Mouse (Mus musculus) MEL (cell line): ENCODE measurements at regions not wholly inside any gene's neighbourhood (a gene's known extent, or its start where the extent isn't known, plus 50 kb on each side); places are given as distances from the start of the nearest gene placed in this dataset.

Source experiments
- DNase-seq: peaks from one replicate; pipeline ENCODE4 v3.0.0; 2011; ENCODE audit warnings: low read depth, low spot score
- H3K27ac ChIP-seq: 2 replicates; pipeline ENCODE4 v1.5.1; 2012; ENCODE audit warnings: low read depth, mild to moderate bottlenecking, control low read depth, low read length, moderate library complexity; ENCODE audit not compliant: control insufficient read depth
- H3K27me3 ChIP-seq, 2 experiments: fragments of 150-350 bp in 1 of 2; sonication (generic) in 1 of 2; 2 replicates each; pipeline ENCODE4 v1.6.1; 2012; ENCODE audit warnings: low read length in 2 of 2, mild to moderate bottlenecking in 2 of 2, improper control_type of control experiment in 1 of 2, moderate library complexity in 1 of 2; ENCODE audit not compliant: insufficient read depth in 2 of 2, control insufficient read depth in 1 of 2
- H3K36me3 ChIP-seq, 2 experiments: 2 replicates each; pipeline ENCODE4 v1.6.1; 2012 to 2014; ENCODE audit warnings: low read length in 2 of 2, improper control_type of control experiment in 1 of 2, inconsistent platforms in 1 of 2, mild to moderate bottlenecking in 1 of 2; ENCODE audit not compliant: insufficient read depth in 2 of 2, control insufficient read depth in 1 of 2
- H3K4me1 ChIP-seq, 2 experiments: fragments of 150-350 bp in 1 of 2; sonication (generic) in 1 of 2; 2 replicates each; pipeline ENCODE4 v1.6.1; 2012; ENCODE audit warnings: low read length in 2 of 2, improper control_type of control experiment in 1 of 2, mild to moderate bottlenecking in 1 of 2; ENCODE audit not compliant: insufficient read depth in 2 of 2, control insufficient read depth in 1 of 2
- H3K4me3 ChIP-seq, 2 experiments: fragments of 150-350 bp in 1 of 2; sonication (generic) in 1 of 2; 2 replicates each; pipeline ENCODE4 v1.5.1; 2012; ENCODE audit warnings: low read depth in 2 of 2, low read length in 2 of 2, mild to moderate bottlenecking in 2 of 2, moderate library complexity in 2 of 2, control low read depth in 1 of 2, improper control_type of control experiment in 1 of 2; ENCODE audit not compliant: control insufficient read depth in 1 of 2, insufficient read depth in 1 of 2
- H3K79me2 ChIP-seq: 2 replicates; pipeline ENCODE4 v1.6.1; 2012; ENCODE audit warnings: mild to moderate bottlenecking, low read length, moderate library complexity; ENCODE audit not compliant: control insufficient read depth, poor library complexity, insufficient read depth
- H3K9ac ChIP-seq: 2 replicates; pipeline ENCODE4 v1.6.1; 2012; ENCODE audit warnings: low read depth, mild to moderate bottlenecking, control low read depth, low read length, moderate library complexity; ENCODE audit not compliant: control insufficient read depth, poor library complexity, severe bottlenecking
- H3K9me3 ChIP-seq: fragments of 150-350 bp; sonication (generic); replicated peaks from 2 replicates; pipeline ENCODE4 v1.6.1; 2012; ENCODE audit warnings: mild to moderate bottlenecking, low read length, improper control_type of control experiment, moderate library complexity; ENCODE audit not compliant: insufficient read depth
- BHLHE40 ChIP-seq: IDR thresholded peaks from 2 replicates; pipeline ENCODE4 v1.6.1; 2012; ENCODE audit warnings: low read depth, mild to moderate bottlenecking, inconsistent platforms, low read length, improper control_type of control experiment, borderline replicate concordance
- CHD1 ChIP-seq: IDR thresholded peaks from 2 replicates; pipeline ENCODE4 v1.6.1; 2012; ENCODE audit warnings: low read depth, mild to moderate bottlenecking, inconsistent platforms, low read length, improper control_type of control experiment
- CTCF ChIP-seq, 3 experiments: IDR thresholded peaks in 2 of 3; conservative IDR thresholded peaks in 1 of 3; 2 replicates each; pipeline ENCODE4 v1.5.1; 2011 to 2012; ENCODE audit warnings: low read length in 3 of 3, low read depth in 2 of 3, mild to moderate bottlenecking in 2 of 3, improper control_type of control experiment in 1 of 3, inconsistent platforms in 1 of 3, mixed read lengths in 1 of 3, moderate library complexity in 1 of 3; ENCODE audit not compliant: control insufficient read depth in 1 of 3, insufficient read depth in 1 of 3, poor library complexity in 1 of 3, severe bottlenecking in 1 of 3
- E2F4 ChIP-seq: IDR thresholded peaks from 2 replicates; pipeline ENCODE4 v1.6.1; 2011; ENCODE audit warnings: low read depth, low read length, improper control_type of control experiment, borderline replicate concordance
- ELF1 ChIP-seq: IDR thresholded peaks from 2 replicates; pipeline ENCODE4 v1.6.1; 2014; ENCODE audit warnings: low read depth, mild to moderate bottlenecking, inconsistent platforms, low read length, improper control_type of control experiment, moderate library complexity
- EP300 ChIP-seq, 2 experiments: IDR thresholded peaks; 2 replicates each; pipeline ENCODE4 v1.6.1; 2011; ENCODE audit warnings: improper control_type of control experiment in 2 of 2, low read length in 2 of 2, low read depth in 1 of 2, mild to moderate bottlenecking in 1 of 2
- ETS1 ChIP-seq: IDR thresholded peaks from 2 replicates; pipeline ENCODE4 v1.6.1; 2012; ENCODE audit warnings: low read depth, mild to moderate bottlenecking, inconsistent platforms, low read length, improper control_type of control experiment, moderate library complexity
- GABPA ChIP-seq: IDR thresholded peaks from 2 replicates; pipeline ENCODE4 v1.6.1; 2012; ENCODE audit warnings: low read depth, mild to moderate bottlenecking, inconsistent platforms, low read length, improper control_type of control experiment, moderate library complexity
- GATA1 ChIP-seq: IDR thresholded peaks from 2 replicates; pipeline ENCODE4 v1.6.1; 2011; ENCODE audit warnings: low read depth, low read length, improper control_type of control experiment
- HCFC1 ChIP-seq: IDR thresholded peaks from 2 replicates; pipeline ENCODE4 v1.6.1; 2012; ENCODE audit warnings: low read depth, mild to moderate bottlenecking, inconsistent platforms, low read length, improper control_type of control experiment, moderate library complexity
- JUND ChIP-seq: IDR thresholded peaks from 2 replicates; pipeline ENCODE4 v1.6.1; 2011; ENCODE audit warnings: low read depth, mild to moderate bottlenecking, improper control_type of control experiment, low read length
- KAT2A ChIP-seq: conservative IDR thresholded peaks from 2 replicates; pipeline ENCODE4 v1.6.1; 2012; ENCODE audit warnings: low read depth, low read length, improper control_type of control experiment, inconsistent platforms
- MAFK ChIP-seq: IDR thresholded peaks from 2 replicates; pipeline ENCODE4 v1.6.1; 2011; ENCODE audit warnings: low read depth, mild to moderate bottlenecking, low read length, improper control_type of control experiment, borderline replicate concordance
- MAZ ChIP-seq: IDR thresholded peaks from 2 replicates; pipeline ENCODE4 v1.6.1; 2012; ENCODE audit warnings: low read depth, mild to moderate bottlenecking, inconsistent platforms, low read length, improper control_type of control experiment
- MEF2A ChIP-seq: IDR thresholded peaks from 2 replicates; pipeline ENCODE4 v1.6.1; 2014; ENCODE audit warnings: low read depth, mild to moderate bottlenecking, inconsistent platforms, low read length, improper control_type of control experiment; ENCODE audit not compliant: poor library complexity, insufficient replicate concordance, severe bottlenecking; ENCODE audit errors: extremely low read depth
- MYB ChIP-seq: IDR thresholded peaks from 2 replicates; pipeline ENCODE4 v1.6.1; 2011; ENCODE audit warnings: mild to moderate bottlenecking, low read depth, low read length, improper control_type of control experiment
- MYC ChIP-seq: IDR thresholded peaks from 2 replicates; pipeline ENCODE4 v1.6.1; 2011; ENCODE audit warnings: low read depth, mild to moderate bottlenecking, low read length, improper control_type of control experiment, moderate library complexity
- NRF1 ChIP-seq: IDR thresholded peaks from 2 replicates; pipeline ENCODE4 v1.6.1; 2014; ENCODE audit warnings: low read depth, mild to moderate bottlenecking, inconsistent platforms, low read length, improper control_type of control experiment, moderate library complexity; ENCODE audit not compliant: poor library complexity, insufficient read depth, severe bottlenecking
- POLR2A ChIP-seq, 2 experiments: IDR thresholded peaks; 2 replicates each; pipeline ENCODE4 v1.6.1; 2011 to 2012; ENCODE audit warnings: low read length in 2 of 2, mild to moderate bottlenecking in 2 of 2, control low read depth in 1 of 2, improper control_type of control experiment in 1 of 2, low read depth in 1 of 2, moderate library complexity in 1 of 2; ENCODE audit not compliant: control insufficient read depth in 1 of 2, insufficient read depth in 1 of 2, poor library complexity in 1 of 2
- POLR2AphosphoS2 ChIP-seq: IDR thresholded peaks from 2 replicates; pipeline ENCODE4 v1.6.1; 2011; ENCODE audit warnings: low read length, improper control_type of control experiment
- POLR2AphosphoS5 ChIP-seq: IDR thresholded peaks from 2 replicates; pipeline ENCODE4 v1.6.1; 2012; ENCODE audit warnings: low read depth, borderline replicate concordance, mild to moderate bottlenecking, inconsistent platforms, low read length, moderate library complexity, mixed read lengths
- RCOR1 ChIP-seq: IDR thresholded peaks from 2 replicates; pipeline ENCODE4 v1.6.1; 2012; ENCODE audit warnings: low read depth, mild to moderate bottlenecking, inconsistent platforms, low read length, improper control_type of control experiment
- SIN3A ChIP-seq: IDR thresholded peaks from 2 replicates; pipeline ENCODE4 v1.6.1; 2012; ENCODE audit warnings: low read length, improper control_type of control experiment, inconsistent platforms
- SMC3 ChIP-seq: IDR thresholded peaks from 2 replicates; pipeline ENCODE4 v1.6.1; 2011; ENCODE audit warnings: low read depth, low read length, improper control_type of control experiment
- TBP ChIP-seq: IDR thresholded peaks from 2 replicates; pipeline ENCODE4 v1.8.0; 2011; ENCODE audit warnings: low read depth, low read length, improper control_type of control experiment
- TCF12 ChIP-seq: IDR thresholded peaks from 2 replicates; pipeline ENCODE4 v1.6.1; 2014; ENCODE audit warnings: low read depth, mild to moderate bottlenecking, inconsistent platforms, low read length, improper control_type of control experiment, moderate library complexity
- UBTF ChIP-seq: IDR thresholded peaks from 2 replicates; pipeline ENCODE4 v1.6.1; 2012; ENCODE audit warnings: low read depth, mild to moderate bottlenecking, inconsistent platforms, low read length, improper control_type of control experiment, moderate library complexity, borderline replicate concordance; ENCODE audit not compliant: insufficient read depth
- ZC3H11A ChIP-seq: IDR thresholded peaks from 2 replicates; pipeline ENCODE4 v1.6.1; 2012; ENCODE audit warnings: low read depth, mild to moderate bottlenecking, inconsistent platforms, low read length, improper control_type of control experiment
- ZKSCAN1 ChIP-seq: IDR thresholded peaks from 2 replicates; pipeline ENCODE4 v1.6.1; 2012; ENCODE audit warnings: low read depth, mild to moderate bottlenecking, inconsistent platforms, low read length, improper control_type of control experiment, moderate library complexity
- ZNF384 ChIP-seq: IDR thresholded peaks from 2 replicates; pipeline ENCODE4 v1.6.1; 2012; ENCODE audit warnings: low read depth, mild to moderate bottlenecking, inconsistent platforms, low read length, improper control_type of control experiment

GRCm38 (mm10) chr4:89487416-89488165 lies 176.8 kb upstream of the Cdkn2b start (continued):
- TF ChIP-seq POLR2A (IDR thresholded peaks at IDR 0.05; ENCODE audit: control insufficient read depth in 1 of 2, insufficient read depth in 1 of 2, low read depth in 1 of 2, low read length in 2 of 2, poor library complexity in 1 of 2) (no peak), MYC (peak; percentile 49; the same call in 1 of the 2 replicates), NRF1 (no peak), POLR2AphosphoS2 (0 out of 2 replicates have a peak, but pooled peaks have one; percentile 9), MAZ (no peak), EP300 (IDR thresholded peaks at IDR 0.05; ENCODE audit: low read depth in 1 of 2, low read length in 2 of 2) (peak; percentile 15 to 50; a peak in 1 of 4 replicates), TCF12 (peak; percentile 27), ETS1 (peak; percentile 24; the same call in 1 of the 2 replicates), GABPA (no peak), BHLHE40 (no peak), E2F4 (no peak), JUND (0 out of 2 replicates have a peak, but pooled peaks have one; percentile 11), UBTF (no peak), POLR2AphosphoS5 (no peak), ELF1 (0 out of 2 replicates have a peak, but pooled peaks have one; percentile 26), MEF2A (no peak), CHD1 (peak; percentile 88; the same call in 1 of the 2 replicates), HCFC1 (no peak)

- Histone ChIP-seq H3K27me3 (no peaks in the 10 kb centered on the region), H3K36me3 (peaks cover 0 to 42% of the 10 kb centered on the region in 2 experiments; a peak in 2 of 4 replicates), H3K9ac (peak overlapping the region; percentile 54), H3K79me2 (no peaks in the 10 kb centered on the region), H3K4me1 (peaks cover 12 to 26% of the 10 kb centered on the region in 2 experiments), H3K27ac (peak overlapping the region; percentile 95), H3K4me3 (peak overlapping the region; percentile 19 to 54; a peak in 3 of 4 replicates), H3K9me3 (no peaks in the 10 kb centered on the region)
- DNase-seq = peak; percentile 88
- TF ChIP-seq ZNF384 (no peak), TCF12 (peak; percentile 67), SIN3A (peak; percentile 84), MAZ (peak; percentile 81), E2F4 (no peak), ELF1 (0 out of 2 replicates have a peak, but pooled peaks have one; percentile 19), GABPA (peak; percentile 93), HCFC1 (0 out of 2 replicates have a peak, but pooled peaks have one; percentile 35), TBP (no peak), MYC (peak; percentile 83), NRF1 (no peak), CHD1 (no peak), GATA1 (peak; percentile 78), RCOR1 (peak; percentile 92), JUND (0 out of 2 replicates have a peak, but pooled peaks have one; percentile 49), SMC3 (no peak), ZC3H11A (0 out of 2 replicates have a peak, but pooled peaks have one; percentile 2), CTCF (IDR thresholded peaks at IDR 0.05 in 2 of 3, conservative IDR thresholded peaks at IDR 0.05 in 1 of 3; ENCODE audit: control insufficient read depth in 1 of 3, insufficient read depth in 1 of 3, low read depth in 2 of 3, low read length in 3 of 3, poor library complexity in 1 of 3, severe bottlenecking in 1 of 3) (no peak), ZKSCAN1 (no peak), MAFK (peak; percentile 92), MYB (peak; percentile 72), MEF2A (0 out of 2 replicates have a peak, but pooled peaks have one; percentile 29), KAT2A (peak; percentile 44)
These were observed 176.1 kb upstream of the Cdkn2b start for GRCm38 (mm10) chr4:89486963-89487362.
